Mouse (Mus musculus) CH12F3 (cell line): ENCODE results near the gene Srprb.

ENCODE experiments used
- in situ Hi-C: fragments of 300-500 bp; cut with MboI; formaldehyde crosslinking; loops from 2 replicates; pipeline ENCODE4 v1.14.3; 2020; ENCODE audit warnings: low sequenced_read_pairs

Gene Srprb

GRCm38 (mm10) chr9:103146703-103147102, 55.2 kb downstream of the Srprb start:
- in situ Hi-C loops, result no loop called here

DNA sequence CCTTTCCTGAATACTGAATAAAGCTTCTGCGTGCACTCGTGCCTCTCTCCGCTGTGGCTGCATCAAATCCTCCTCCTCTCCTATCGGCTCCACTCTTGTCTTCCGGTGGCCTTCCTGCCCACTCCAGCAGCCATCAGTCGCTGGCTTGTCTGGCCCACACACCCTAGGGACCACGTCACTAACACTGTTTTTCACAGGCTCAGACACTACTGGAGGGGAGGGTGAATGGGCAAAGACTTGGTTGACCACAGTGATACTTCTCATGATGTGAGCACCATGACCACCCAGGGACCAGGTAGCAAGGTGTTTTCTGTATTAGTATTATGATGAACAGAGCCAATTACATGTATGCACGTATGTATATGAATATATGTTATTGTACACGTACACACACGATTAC, 55.7 kb downstream of the Srprb start:
- in situ Hi-C loops, result no loop called here

DNA sequence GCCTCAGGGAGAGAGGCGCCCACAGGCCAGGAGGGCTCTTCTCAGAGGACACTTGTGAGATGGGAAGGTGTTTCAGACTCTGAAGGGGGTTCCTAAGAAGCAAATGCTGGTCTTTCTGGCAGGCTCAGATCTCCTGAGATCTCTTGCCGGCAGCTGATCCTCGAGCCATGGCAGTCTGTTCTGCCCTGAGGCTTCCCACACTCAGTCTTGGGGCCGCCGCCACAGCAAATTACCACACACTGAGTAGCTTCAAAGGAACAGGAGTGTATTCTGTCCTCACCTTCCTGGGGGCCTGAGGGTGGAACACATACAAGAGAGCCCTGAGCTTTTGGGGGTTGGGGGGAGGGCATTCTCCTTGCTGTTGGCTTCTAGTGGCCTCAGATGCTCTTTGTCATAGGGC, 56.6 kb downstream of the Srprb start:
- in situ Hi-C loops, result no loop called here

GRCm38 (mm10) chr9:103143881-103144280, 58.1 kb downstream of the Srprb start:
- in situ Hi-C loops, result no loop called here

- in situ Hi-C loops, result no loop called here
These were observed 60.7 kb downstream of the Srprb start for GRCm38 (mm10) chr9:103141266-103141665.

GRCm38 (mm10) chr9:103140384-103140783, 61.6 kb downstream of the Srprb start:
- in situ Hi-C loops, result no loop called here

DNA sequence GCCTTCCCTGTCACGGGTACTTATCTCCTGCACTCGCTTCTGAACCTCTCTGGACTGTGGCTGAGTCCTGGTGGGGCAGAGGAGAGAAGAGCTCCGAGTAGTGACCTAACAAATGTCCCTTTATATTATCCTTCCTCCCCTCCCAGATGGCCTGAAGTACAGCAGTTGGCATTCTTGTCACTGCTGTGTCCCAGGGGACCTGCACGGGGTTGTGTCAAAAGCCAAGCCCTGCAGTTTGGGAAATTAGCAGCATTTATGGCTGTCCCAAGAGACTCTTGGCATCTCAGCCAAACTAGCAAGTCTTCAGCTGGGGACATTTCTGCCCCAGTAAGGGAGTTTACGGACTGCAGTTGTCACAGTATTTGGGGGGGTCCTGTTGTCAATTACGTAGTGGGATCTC, 62.5 kb downstream of the Srprb start:
- in situ Hi-C loops, result no loop called here
